Mouse (Mus musculus) left cerebral cortex, postnatal 36 days (tissue): Measurements from ENCODE around the gene Lbhd1. TPM values are rescaled to one million over a fixed set of nuclear protein-coding genes. Genes with fewer than 3 reads are reported as not detected.
"Not testable (repeated sequence)": the region's sequence is repeated elsewhere in the genome, so short reads cannot be mapped to it uniquely, and the experiment has no call there.

Source experiments
- DNase-seq, 2 experiments: peaks; one replicate each; pipeline ENCODE4 v3.0.0; 2021 to 2022; ENCODE audit warnings: low spot score in 2 of 2, mixed read lengths in 1 of 2
- intact Hi-C: fragments of 180-260 bp; cut with DNase I; formaldehyde crosslinking; loops from one replicate; pipeline ENCODE4 v1.15.1; 2025
- total RNA-seq, 2 experiments: library from RNA; stranded (reverse); gene quantifications; 2 replicates each; pipeline ENCODE4 v1.2.3; 2021

The Lbhd1 gene
- 1 to 10 TPM; 4.8 to 5.0 TPM for total RNA-seq

DNA sequence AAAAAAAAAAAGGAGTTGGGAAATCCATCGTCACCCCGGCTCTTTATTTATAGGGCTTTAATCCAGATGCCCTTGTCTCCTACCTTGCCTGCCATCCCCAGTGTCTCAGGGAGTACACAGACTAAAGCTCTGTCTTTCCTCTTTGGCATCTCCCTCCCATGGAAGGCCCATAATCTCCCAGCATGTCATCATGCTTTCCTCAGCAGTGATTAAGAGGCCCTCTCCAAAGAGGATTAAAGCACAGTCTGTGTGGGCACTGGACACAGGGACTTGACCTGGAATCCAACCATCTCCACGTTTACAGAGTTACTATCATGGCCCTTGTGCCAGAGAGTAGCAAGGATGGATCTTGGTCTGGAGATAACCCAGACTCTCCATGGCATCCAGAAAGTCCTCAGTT, at the start of gene Lbhd1, which contains the start of gene Gm49403:
Gene Lbhd1, plus strand, starts transcription at position 117 of the 400 bp plus-strand sequence.
Gene Gm49403, plus strand, starts transcription at position 315 of the 400 bp plus-strand sequence.
- intact Hi-C loops, result no loop called here
- no peak for DNase-seq

DNA sequence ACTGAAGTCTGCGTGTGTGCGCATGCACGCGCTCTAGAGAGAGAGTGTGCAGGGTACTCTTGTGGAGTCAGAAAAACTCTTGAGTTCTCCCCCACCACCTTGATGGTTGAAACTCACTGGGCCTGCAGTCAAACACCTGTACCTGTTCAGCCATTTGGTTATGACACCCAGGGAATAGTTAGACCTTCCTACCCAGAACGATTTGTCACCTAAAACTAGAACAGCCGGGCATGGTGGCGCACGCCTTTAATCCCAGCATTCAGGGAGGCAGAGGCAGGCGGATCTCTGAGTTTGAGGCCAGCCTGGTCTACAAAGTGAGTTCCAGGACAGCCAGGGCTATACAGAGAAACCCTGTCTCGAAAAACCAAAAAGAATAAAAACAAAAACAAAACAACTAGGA, 47.2 kb upstream of the Lbhd1 start:
- DNase-seq, result not testable (repeated sequence)
- intact Hi-C loops, result loop anchor here (5.0 kb wide), 1 partner anchor 116 kb away; the partner anchor contains the start of gene Tut1

DNA sequence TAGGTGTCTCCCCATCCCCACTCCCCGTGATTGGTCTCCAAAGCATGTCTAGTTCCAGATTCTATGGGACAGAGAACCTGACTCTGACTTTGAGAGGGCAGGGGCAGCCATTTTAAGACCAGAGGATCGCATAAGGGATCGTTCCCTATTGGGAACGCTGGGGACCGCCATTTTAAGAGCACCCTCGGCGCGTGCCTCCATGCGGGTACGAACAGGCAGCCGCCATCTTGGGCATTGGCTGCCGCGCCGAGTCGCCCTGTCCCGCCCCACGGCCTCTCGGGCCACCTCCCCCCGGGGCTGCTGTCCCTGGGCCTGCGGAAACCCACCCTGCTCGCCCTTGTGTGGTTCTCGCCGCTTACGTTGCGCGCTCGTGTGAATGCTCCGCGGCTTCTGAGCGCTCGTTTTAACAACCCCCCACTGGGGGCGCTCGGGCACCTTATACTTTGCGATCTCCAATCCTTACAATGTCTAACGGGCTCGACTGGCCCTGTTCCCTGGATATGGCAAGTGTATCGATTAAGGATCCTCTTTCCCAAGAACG, 46.2 kb upstream of the Lbhd1 start, which contains the start of gene Bscl2:
Gene Bscl2, plus strand, starts transcription at position 217 of the 541 bp plus-strand sequence.
- intact Hi-C loops, result loop anchor here (5.0 kb wide), 1 partner anchor 115 kb away; the partner anchor contains the start of gene Tut1
- DNase-seq, result peak; percentile 81 to 87

DNA sequence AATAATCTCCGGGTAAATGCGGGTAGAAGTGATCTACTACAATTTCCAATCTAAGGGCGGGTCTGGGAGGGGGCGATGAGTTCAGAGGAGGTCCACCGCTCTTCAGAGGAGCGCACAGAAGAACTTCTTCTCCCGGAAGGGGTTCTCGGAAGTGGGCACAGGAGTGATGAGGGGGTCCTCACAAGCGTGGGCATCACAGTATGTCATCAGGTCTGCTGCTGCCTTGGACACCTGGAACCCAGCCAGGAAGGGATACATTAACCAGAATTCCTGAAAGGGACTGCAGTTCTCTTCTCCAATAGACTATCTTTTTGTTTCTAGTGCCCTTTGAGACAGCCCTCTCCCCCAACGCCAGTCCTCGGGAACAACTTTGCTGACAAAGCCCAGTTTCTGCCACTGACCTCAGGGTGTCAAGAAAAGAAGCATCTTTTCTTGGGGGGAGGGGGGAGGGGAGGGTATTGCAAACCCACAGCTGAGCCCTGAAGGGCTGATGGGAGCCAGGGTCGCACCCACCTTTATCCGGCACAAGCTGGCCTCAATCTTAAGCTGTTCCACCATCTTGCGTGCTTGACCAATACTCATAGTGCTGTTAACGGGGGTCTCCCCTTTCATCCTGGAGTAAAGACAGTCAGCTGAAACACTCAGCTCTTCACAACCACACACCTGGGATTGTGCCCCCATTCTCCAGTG, 45.3 kb upstream of the Lbhd1 start:
- DNase-seq, result peak in 1 of 2 experiments; percentile 39
- intact Hi-C loops, result loop anchor here (2.0 to 5.0 kb wide), 2 partner anchors 17 to 114 kb away; partner anchors contain the start of genes Hnrnpul2 and Tut1

DNA sequence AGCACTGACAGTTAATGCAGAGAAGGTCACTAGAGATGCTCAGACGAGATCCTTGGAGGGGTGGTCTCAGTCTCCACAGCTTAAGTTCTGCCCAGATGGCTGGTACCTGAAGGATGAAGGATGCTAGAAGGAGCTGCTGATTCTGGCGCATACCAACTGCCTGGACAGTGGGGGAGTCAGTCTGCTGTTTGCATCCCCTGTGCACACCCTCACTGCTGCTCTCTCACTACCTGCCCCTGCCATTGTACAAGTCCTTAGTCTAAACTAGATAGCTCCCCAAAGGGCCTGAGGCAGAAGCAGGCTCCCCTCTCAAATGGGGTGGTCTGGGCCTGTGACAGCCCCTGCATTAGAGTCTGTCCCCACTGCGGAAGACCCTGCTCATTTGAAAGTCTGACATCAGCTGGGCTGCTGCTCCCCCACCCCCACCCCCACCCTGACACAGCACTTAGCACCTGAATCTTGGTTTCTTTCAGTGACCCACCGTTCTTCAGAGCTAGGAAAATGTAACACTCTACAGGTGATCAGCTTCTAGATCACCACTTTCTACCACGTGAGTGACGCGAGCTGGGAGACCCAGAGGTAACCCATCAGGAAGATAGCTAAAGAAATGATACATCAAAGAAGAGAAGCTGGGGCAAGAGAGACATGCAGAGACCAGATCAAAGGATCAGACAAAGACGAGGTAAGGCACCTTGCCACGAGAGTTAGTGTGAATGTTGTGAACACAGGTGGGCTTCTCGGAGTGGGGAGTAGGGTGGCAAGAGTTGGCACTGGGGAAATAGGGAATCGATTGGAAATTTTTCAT, 44.2 kb upstream of the Lbhd1 start, which contains the start of gene Gng3:
Gene Gng3, minus strand, starts transcription at position 92 of the 805 bp plus-strand sequence.
- peak; percentile 85 to 87 for DNase-seq
- intact Hi-C loops, result loop anchor here (2.0 to 5.0 kb wide), 2 partner anchors 19 to 113 kb away; partner anchors contain the start of genes Hnrnpul2 and Tut1

DNA sequence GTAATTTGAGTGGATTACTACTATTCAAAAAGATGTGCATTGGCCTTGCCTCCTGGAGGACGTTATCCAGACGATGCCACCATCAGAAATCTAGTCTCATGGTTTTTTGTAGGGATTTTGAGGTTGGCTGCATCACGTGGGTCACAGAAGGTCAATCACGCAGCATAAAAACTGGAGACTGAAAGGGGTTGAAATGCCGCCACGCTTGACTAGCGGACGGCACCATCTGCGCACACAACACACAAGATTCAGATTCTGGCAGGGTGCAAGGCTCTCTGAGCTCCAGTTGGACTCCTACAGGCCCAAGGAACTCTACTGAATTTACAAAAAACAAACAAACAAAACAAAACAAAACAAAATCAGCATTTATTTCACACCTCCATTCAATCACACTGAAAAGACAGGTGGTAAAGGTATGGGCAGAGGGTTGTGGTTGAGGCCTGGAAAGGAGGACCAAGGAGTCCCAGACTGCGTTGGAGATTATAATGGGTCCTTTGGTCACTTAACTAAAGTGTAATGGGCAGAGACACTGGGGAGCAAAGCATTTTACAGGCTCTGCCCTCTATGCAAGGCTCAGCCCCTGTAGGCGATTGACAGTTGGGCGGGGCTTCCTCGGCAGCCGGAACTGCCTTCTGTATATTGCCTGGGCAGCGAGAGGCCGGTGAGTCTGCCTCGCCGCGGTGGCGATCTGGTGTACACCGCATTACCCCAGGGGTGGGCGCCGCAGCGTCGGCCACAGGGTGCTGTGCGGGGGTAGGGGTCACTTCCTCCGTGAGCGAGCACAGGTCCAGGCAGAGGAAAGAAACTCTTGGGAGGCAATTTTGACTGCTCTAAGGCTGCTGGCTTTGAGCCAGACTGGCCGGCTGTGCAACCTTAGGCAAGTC, 43.4 kb upstream of the Lbhd1 start:
- intact Hi-C loops, result loop anchor here (2.0 to 5.0 kb wide), 3 partner anchors 19 to 112 kb away; partner anchors contain the start of genes Ganab, Hnrnpul2 and Tut1
- peak; percentile 79 for DNase-seq

DNA sequence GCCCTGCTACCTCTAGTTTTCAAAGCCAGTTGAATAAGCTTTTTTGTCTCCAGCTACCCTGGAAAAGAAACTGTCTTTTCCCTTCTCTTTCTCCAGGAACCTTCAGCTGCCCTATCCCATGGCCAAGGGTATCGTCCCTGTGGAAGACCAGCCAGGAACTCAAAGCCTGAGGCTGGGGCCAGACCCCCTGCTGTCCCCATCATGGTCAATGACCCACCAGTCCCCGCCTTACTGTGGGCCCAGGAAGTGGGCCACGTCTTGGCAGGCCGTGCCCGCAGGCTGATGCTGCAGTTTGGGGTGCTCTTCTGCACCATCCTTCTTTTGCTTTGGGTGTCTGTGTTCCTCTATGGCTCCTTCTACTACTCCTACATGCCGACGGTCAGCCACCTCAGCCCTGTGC, 42.5 kb upstream of the Lbhd1 start:
- intact Hi-C loops, result loop anchor here (5.0 kb wide), 1 partner anchor 56 kb away; the partner anchor contains the start of gene Ganab
- no peak for DNase-seq

DNA sequence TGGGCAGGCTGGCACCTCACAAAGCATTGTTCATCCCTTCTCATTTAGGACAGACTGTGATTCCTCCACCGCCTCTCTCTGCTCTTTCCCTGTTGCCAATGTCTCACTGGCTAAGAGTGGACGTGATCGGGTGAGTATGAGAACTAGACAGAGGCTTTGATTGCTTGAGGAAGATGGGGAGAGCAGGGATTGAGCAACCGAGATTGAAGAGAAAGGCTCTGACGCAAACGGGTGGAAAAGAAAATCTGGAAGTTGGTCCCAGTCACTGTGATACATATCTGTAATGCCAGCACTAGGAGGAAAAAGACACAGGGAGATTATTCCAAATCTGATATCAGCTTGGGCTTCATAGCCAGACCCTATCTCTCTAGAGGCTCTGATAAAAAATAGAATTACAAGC, 40.6 kb upstream of the Lbhd1 start:
- intact Hi-C loops, result loop anchor here (5.0 kb wide), 1 partner anchor 54 kb away; the partner anchor contains the start of gene Ganab
- no peak for DNase-seq

DNA sequence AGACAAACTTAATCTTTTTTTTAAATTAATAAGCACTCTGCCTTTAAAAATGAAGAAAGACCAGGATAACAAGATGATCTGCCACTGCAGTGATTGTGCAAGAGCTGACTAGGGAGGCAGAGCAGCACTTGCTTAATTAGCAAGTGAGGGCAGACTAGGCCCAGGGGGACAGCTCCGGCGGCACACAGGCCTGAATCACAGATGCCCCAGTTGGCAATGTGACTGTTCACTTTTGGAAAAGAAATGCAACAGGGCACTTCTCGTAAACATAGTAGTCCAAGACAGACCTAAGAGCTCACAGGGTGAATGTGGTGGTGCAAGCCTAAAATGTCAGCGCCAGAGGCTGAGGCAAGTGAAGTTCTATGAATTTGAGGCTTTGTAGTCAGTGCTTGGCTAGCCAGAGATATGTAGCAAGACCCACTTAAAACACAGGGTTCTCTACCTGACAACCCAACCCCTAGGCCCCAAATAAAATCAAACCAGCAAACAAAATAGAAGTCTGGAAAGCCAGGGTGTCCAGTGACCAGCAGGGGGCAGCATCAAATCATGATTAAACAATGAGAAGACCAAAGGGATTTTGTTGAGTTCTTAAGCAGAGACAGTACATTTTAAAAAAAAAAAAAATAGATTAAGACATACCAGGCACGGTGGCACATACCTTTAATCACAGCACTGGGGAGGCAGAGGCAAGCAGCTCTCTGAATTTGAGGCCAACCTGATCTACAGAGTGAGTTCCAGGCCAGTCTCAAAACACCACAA, 39.0 kb upstream of the Lbhd1 start:
- peak; percentile 62 to 75 for DNase-seq
- intact Hi-C loops, result loop anchor here (5.0 kb wide), 1 partner anchor 53 kb away; the partner anchor contains the start of gene Ganab

DNA sequence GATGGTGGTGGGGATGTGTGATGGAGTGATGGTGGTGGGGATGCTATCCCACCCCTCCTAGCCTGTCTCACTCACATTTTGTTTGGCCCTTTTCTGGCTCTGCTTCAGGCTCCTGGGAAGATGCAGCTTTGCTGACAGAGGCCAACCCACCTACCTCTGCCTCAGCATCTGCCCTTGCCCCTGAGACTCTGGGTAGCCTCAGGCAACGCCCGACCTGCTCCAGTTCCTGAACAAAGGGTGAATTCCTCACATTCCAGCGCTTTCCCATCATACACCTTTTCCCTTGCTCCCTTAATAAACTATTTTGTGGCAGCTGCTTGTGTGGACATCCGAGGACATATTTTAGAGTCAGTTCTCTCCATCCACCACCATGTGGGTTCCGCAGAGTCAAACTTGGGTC, 35.2 kb upstream of the Lbhd1 start:
- no peak for DNase-seq
- intact Hi-C loops, result no loop called here

DNA sequence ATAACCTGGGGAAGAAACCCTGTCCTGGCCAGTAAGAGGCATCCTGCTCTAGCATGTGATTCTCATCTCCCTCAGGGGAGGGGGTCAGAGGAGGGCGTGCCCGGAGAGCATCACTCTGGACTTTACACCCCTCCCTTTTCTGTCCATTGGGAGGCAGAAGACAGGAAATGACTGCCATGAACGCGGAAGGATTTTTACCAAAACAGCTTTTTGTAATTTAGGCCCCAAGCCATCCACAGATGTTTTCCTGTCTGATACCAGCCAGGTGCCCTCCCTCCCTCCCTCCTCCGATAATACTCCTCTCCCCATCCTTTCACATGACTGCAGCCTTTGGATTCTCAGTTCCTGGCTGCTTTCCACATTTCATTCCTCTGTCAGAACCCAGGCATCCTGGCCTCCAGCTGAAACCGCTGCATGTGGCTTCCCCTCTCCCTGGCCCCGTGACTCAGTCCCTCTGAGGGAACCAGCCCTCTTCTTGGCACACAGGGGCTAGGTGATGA, 33.1 kb upstream of the Lbhd1 start, which contains the start of gene Lrrn4cl:
Gene Lrrn4cl, plus strand, starts transcription at position 367 of the 500 bp plus-strand sequence.
- DNase-seq, result no peak
- intact Hi-C loops, result no loop called here

DNA sequence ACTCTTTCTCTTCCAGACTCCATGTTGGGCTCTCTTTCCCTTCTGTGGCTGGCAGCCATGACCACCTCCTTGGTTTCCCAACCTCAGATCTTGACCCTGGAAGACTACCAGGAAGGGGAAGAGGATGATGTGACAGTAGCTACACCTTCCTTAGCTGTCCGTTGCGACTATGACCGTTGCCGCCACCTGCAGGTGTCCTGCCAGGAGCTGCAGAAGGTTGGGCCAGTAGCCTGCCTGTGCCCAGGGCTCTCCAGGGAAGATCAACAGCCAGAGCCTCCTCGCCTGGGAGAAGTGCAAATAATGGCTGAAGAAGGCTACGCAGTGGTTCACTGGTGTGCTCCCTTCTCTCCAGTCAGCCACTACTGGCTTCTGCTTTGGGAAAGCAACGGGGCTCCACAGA, 31.9 kb upstream of the Lbhd1 start:
- intact Hi-C loops, result no loop called here
- DNase-seq, result no peak

DNA sequence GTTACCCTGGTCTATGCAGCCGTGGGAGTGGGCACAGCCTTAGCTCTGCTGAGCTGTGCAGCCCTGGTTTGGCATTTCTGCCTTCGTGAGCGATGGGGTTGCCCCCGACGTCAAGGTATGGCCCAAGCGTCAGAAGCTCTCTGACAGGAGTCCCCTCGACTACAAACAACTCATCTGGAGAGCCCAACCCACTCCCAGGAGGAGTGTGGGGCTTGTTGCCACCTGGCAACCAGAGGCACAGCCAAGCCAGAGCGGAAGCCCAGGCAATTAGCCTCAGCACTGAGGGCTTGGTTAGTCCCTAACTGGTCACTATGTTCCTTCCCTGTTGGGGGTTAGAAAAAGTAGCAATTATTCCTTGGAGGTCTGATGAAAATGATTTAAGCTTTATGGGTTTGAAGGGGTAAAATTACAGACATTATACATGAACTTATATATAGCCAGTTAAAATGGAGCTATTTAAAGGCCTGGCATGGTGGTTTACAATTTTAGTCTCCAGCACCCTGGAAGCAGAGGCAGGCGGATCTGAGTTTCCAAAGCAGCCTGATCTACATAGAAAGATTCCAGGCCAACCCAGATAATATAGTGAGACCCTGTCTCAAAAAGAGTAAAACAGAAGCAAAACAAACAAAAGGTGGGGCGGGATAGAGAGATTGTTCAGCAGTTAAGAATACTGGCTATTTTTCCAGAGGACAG, 31.1 kb upstream of the Lbhd1 start:
- intact Hi-C loops, result no loop called here

DNA sequence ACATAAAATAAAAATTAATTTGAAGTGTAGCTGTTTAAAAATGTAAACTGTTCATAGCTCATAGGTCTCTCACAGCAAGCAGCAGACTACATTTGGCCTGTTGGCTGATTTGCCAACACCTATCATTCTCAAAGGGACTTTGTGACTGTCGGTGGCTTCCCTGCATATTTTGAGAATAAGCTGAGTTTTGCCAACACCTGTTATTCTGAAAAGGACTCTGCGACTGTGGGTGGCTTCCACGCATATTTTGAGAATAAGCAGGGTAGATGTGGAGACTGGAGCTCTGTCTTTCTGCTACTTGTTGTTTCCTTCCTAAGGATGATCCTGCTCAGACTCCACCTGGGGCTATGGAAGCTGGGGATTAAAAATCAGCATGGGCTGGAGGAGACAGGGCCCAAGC, 30.4 kb upstream of the Lbhd1 start:
- no peak for DNase-seq
- intact Hi-C loops, result no loop called here

More for the DNA sequence above, 31.1 kb upstream of the Lbhd1 start:
- no peak for DNase-seq

DNA sequence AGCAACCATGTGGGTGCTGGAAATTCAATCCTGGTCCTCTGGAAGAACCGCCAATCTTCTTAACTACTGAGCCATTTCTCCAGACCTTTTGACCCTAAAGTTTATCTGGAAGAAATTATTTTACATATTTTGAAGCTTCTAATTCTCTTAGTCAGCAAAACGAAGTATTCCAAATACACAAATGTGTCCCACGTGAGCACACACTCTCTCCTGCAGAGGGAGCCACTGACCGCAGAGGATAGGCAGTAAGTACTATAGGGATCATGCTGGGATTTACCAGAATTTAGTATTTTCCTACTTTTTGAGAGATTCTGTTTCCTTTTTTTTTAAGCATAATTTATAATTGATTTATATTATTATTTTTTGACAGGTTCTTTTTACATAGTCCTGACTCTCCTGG, 25.8 kb upstream of the Lbhd1 start:
- intact Hi-C loops, result loop anchor here (5.0 kb wide), 1 partner anchor 255 kb away; no protein-coding TSS in a partner anchor
- DNase-seq, result no peak

DNA sequence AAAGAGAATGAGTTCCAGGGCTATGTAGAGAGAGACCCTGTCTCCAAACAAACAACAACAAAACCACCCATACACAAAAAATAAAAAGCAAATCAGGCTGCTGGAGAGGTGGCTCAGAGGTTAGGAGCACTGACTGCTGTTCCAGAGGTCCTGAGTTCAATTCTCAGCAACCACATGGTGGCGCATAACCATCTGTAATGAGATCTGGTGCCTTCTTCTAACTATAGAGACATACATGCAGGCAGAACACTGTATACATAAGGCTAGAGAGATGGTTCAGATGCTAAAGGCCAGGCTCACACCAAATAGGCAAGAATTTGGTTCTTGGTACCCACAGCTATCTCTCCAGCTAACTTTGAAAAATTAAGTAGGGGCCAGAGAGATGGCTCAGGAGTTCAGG, 24.5 kb upstream of the Lbhd1 start:
- intact Hi-C loops, result loop anchor here (5.0 kb wide), 1 partner anchor 253 kb away; no protein-coding TSS in a partner anchor
- no peak for DNase-seq

DNA sequence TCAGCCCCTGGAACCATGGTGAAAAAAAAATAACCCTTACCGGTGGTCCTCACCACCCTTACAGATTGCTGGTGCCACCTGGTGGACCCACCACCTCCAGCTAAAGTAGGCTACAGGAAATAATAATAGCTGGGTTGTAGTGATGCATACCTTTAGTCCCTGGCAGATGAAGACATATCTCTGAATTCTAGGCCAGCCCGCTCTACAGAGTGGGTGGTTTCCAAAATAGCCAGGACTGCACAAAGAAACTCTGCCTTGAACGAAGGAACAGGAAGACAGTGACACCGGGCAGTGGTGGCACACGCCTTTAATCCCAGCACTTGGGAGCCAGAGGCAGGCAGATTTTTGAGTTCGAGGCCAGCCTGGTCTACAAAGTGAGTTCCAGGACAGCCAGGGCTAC, 19.3 kb upstream of the Lbhd1 start:
- no peak for DNase-seq
- intact Hi-C loops, result no loop called here
